Mouse (Mus musculus) frontal cortex, postnatal 25 days (tissue): ENCODE measurements around the gene Barhl2.

ENCODE experiments used
- DNase-seq, 2 experiments: peaks; one replicate each; pipeline ENCODE4 v3.0.0; 2022; ENCODE audit warnings: low spot score in 2 of 2

Barhl2 gene

DNA sequence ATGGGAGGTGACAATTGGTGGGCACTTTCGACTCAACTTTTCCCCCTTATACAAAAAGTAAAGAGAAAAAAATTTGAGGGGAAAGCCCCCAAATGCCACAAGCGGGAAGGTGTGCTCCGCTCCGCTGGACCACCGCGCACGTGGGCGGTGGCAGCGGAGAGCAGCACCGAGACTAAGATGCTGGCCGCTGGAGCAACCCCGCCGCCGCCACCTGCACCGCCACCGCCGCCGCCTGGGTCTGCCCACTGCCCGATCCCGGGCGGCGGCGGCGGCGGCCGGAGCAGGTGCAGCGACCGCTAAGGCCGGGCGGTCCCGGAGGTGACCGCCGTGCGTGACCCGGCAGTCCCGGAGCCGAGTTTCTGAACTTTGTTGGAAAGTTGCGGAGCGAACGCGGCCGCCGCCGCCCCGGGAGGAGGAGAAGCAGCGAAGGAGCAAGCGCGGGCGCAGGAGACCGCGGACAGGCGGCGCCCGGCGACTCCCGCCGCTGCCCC is at the start of gene Barhl2:
Gene Barhl2 (minus strand): TSS at position 181 of the 491 bp plus-strand sequence.
- no peak for DNase-seq

GRCm38 (mm10) chr5:106506061-106506460 is 48.1 kb upstream of the Barhl2 start:
- DNase-seq, result no peak

DNA sequence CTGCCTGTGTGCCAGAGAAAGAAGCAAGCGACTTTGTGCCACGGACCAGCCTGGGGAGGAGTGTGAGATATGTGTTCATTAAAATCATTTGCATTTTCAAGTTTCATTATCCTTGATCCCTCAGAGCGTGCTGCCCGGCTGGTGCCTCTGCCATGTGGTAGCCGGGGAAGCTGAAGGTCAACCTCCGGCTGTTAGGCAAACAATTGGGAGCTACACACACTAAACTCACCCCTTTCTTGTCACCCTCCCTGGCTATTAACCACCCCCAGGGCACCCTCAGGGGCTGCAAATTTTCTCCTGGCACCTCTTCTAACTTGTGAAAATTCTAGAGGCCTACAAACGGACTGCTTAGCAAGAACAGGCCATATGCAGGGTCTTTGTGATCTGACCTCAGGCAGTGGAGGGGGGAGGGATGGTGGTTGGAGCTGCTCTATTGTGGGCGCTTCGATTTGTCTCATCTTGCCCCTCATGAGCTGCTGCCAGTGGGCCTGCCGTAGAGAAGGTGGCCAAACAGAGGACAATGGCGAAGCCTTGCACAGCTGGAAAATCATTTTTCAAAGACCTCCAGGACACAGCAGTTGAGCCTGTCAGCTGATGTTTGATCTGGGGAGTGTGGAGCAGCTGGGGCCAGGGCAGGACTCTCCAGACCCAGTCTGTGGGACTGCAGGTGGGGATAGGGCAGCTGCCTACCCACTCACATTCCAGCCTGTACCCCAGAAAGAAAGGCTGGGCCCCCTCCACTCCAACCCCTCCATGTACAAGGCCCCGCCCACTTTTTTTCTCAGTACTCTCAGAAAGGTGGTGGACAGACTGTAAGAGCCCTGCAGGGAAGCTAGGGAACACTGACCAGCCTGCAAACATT is 44.9 kb upstream of the Barhl2 start:
- DNase-seq, result no peak

GRCm38 (mm10) chr5:106502271-106502670 is 44.3 kb upstream of the Barhl2 start:
- DNase-seq, result no peak

DNA sequence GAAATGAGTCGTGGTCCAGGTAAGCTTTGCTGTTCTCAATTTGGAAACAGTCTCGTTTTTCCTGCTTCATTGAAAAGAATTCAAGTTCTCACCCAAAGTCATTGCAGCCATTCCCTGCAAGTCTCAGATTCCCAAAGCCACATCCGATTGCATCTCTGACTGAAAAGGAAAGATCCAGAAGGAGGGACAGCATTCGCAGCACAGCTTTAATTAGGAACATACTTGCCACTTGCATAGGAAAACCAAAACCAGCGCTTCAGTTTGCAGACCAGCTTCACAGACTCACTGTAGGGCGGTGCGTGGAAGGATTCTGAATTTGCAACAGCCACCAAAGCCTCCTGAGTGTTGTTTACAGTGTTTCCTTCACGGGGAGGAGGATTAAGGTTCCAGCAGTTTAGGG is 33.8 kb upstream of the Barhl2 start:
- no peak for DNase-seq

GRCm38 (mm10) chr5:106472105-106472500 is 14.1 kb upstream of the Barhl2 start:
- DNase-seq, result no peak

- no peak for DNase-seq
These were observed 13.5 kb upstream of the Barhl2 start for GRCm38 (mm10) chr5:106471235-106472104.

DNA sequence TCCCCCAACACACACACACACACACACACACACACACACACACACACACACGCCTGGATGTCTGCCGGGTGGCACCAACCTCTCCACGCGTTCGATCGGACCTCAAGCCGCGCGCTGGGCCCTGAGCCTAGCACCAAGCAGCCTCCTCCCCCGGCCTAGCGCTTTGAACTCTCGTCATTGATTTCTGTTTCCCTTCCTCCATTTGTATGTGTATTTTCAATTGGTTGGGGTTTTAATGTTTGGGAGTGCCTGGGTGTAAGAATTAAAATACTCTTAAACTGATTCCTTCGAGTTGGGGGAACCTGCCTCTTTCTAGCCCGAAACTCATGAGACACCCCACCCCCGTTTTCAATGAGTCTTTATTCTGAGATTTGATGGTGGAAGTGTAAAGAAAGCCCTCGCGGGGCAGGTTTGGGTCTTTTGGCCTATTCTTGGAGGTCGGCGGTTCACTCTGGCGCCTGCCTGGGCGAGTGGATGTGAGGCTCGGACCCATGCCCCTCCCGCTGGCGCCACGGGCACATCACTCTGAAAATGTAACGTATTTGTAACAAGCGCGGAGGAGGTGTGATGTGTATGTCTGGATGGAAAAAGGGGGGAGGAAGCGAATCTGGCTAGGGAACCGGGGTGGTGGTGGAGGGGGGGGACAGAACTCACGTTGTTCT is 7.3 kb upstream of the Barhl2 start:
- DNase-seq, result no peak

DNA sequence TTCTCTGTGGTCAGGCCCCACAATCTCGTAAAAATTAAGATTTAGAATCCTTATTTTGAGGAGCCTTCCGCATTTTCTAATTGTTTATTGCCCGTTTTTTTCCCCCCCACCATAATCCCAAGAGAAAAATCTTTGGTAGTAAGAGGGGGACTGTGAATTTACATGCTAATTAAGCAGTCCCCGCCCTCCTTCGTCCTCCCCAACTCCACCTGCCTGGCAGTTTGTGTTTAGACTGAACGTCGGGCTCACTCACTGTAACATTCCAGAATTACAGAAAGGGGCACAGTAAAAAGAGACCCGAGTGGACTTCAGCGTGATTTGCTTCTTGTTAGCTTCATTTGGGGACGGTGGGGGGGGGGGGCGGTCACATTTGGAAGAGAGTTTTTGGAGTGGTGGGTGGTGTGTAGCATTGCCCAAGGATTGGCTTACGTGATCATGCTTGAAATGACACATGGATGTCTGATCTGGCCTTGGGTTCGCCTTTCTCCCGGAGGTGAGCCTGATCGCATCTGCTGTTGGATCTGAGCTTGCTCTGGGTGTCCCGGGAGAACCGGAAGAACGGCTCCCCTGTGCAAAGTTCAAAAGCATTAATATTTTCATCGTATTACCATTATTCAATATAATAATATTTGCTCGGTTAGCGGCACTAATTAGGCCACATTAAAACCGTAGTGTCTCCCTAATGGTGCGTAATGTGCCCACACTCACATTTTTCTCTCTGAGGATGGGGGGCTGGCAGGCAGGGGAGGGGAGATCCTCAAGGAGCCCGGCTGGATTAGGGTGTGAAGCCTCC is 6.6 kb upstream of the Barhl2 start:
- no peak for DNase-seq

- no peak for DNase-seq
These were observed 5.8 kb upstream of the Barhl2 start for GRCm38 (mm10) chr5:106463661-106464191.

DNA sequence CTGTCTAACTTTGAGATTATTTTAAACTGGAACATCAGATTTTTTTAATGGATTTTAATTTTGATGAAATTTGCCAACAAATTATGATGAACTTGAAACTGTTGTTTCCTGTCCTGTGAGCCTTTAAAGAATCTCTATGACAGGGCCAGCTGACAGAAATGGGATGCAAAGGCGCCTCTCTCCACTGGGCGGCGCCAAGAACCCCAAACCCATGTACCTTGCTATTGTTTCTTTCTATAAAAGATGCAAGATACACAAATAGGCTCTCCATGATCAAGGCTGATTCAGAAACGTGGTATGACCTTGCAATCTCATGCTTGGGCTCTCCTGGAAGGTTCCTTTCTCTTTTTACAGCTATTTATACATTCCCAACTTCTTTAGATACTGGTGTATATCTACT is 3.9 kb upstream of the Barhl2 start:
- no peak for DNase-seq

DNA sequence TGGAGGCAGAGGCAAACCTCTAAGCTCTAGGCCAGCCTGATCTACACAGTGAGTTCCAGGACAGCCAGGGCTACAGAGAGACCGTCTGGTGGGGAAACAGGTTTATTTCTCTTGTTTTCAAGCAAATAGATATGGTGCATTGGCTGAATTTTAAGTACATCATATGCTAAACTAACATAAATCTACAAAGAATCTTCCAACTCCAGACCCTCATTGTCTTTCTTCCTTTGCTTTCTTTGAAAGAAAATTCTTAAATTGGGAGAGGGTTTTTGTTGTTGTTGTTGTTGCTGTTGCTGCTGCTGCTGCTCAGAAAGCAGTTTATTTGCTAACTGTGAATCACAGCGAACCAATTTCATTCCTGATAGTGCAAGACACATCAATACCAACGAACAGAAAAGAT is 3.5 kb upstream of the Barhl2 start:
- DNase-seq, result no peak

- no peak for DNase-seq
These were observed 2.6 kb upstream of the Barhl2 start for GRCm38 (mm10) chr5:106460535-106460934.

DNA sequence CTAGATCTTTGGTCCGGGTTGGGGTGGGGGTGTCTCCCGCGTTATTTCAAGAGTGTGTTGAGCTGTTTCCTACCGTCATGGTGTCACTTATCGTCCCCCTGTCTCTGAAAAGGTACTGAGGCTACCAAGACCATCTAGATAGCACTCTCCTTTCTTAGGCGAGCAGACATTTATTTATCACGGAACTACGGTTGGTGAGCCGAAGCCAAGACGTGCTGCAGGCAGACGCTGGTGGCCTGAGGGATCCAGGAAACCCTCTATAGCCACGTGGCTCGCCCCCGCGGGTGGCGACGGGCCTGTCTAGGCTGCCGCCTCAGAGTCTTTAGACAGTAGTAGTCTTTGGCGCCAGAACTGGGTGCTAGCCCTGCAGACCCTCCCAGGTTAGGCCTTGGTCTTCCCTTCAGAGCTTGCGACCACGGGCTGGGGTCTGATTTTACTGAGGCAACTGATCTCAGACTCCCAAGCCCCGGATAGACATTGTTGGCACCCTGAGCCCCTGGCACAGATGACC is 2.1 kb upstream of the Barhl2 start:
- DNase-seq, result no peak

DNA sequence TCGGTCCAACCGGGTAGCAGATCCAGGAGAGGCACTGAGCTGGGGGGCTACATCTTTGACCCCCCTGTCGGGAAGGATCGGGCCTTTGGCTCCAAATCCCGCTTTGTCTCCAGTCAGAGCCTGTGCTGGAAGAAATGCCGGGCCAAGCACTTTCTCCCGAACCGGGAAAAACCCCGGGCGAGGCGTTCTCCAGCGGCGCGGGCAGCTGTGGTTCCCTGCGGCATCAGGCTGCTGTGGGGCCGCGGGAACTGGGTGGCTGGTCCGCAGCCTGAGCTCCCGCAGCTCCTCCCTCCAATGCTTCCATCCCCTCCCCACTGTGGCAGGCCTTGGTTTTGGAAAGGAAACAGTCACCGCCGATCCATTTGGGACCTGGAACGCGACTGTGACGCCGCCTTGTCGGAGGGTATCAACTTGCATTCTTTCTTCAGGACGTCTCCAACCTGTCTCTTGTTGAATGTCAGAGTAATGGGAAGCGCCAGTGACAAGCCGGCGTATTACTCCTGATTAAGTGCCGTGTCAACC is 1.2 kb upstream of the Barhl2 start:
- no peak for DNase-seq

GRCm38 (mm10) chr5:106458477-106459119 is 632 bp upstream of the Barhl2 start:
- no peak for DNase-seq

GRCm38 (mm10) chr5:106457111-106457925 is 648 bp downstream of the Barhl2 start:
- no peak for DNase-seq

- no peak for DNase-seq
These were observed 2.0 kb downstream of the Barhl2 start for GRCm38 (mm10) chr5:106455984-106456383.
